Mouse (Mus musculus) CH12.LX (cell line): ENCODE results near the gene Srprb. TPM values are rescaled to one million over a fixed set of nuclear protein-coding genes. Genes with fewer than 3 reads are reported as not detected.
A peak's percentile ranks its signal among the peaks of the same experiment; 100 is the strongest.

Experiments used
- DNase-seq: peaks from one replicate; pipeline ENCODE4 v3.0.0-alpha.2; 2013; ENCODE audit errors: extremely low read depth
- H3K27ac ChIP-seq: 2 replicates; pipeline ENCODE4 v1.5.1; 2012; ENCODE audit warnings: low read depth, mild to moderate bottlenecking, control low read depth, moderate library complexity; ENCODE audit not compliant: insufficient read depth
- H3K27me3 ChIP-seq: replicated peaks from 2 replicates; pipeline ENCODE3; 2012; ENCODE audit warnings: inconsistent platforms
- H3K36me3 ChIP-seq, 2 experiments: replicated peaks in 1 of 2; 2 replicates each; pipeline versions ENCODE3 to v1.6.1; 2012; ENCODE audit warnings: inconsistent platforms in 1 of 2, low read length in 1 of 2, mild to moderate bottlenecking in 1 of 2, mixed read lengths in 1 of 2, moderate library complexity in 1 of 2; ENCODE audit not compliant: control insufficient read depth in 1 of 2, insufficient read depth in 1 of 2
- H3K4me1 ChIP-seq, 2 experiments: 2 replicates each; pipeline ENCODE4 v1.6.1; 2012; ENCODE audit warnings: inconsistent platforms in 1 of 2, moderate library complexity in 1 of 2; ENCODE audit not compliant: insufficient read depth in 2 of 2, control insufficient read depth in 1 of 2
- H3K4me2 ChIP-seq: 2 replicates; pipeline ENCODE4 v1.6.1; 2012; ENCODE audit warnings: low read depth, mild to moderate bottlenecking, control low read depth; ENCODE audit not compliant: poor library complexity, insufficient read depth, severe bottlenecking
- H3K4me3 ChIP-seq, 3 experiments: fragments of 150-350 bp in 1 of 3; sonication (generic) in 1 of 3; replicated peaks in 1 of 3; 2 replicates each; pipeline versions ENCODE3 to v1.5.1; 2011 to 2012; ENCODE audit warnings: low read depth in 2 of 3, low read length in 2 of 3, mild to moderate bottlenecking in 2 of 3, moderate library complexity in 2 of 3, control low read depth in 1 of 3, improper control_type of control experiment in 1 of 3, inconsistent platforms in 1 of 3, mixed read lengths in 1 of 3; ENCODE audit not compliant: poor library complexity in 1 of 3
- H3K79me2 ChIP-seq: replicated peaks from 2 replicates; pipeline ENCODE4 v1.6.1; 2012; ENCODE audit warnings: mild to moderate bottlenecking, moderate library complexity; ENCODE audit not compliant: control insufficient read depth, poor library complexity, insufficient read depth, severe bottlenecking; ENCODE audit errors: extremely low read depth
- H3K9ac ChIP-seq: 2 replicates; pipeline ENCODE4 v1.6.1; 2012; ENCODE audit warnings: low read depth, mild to moderate bottlenecking, control low read depth, moderate library complexity; ENCODE audit not compliant: insufficient read depth
- H3K9me3 ChIP-seq: replicated peaks from 2 replicates; pipeline ENCODE3; 2012; ENCODE audit warnings: low read length, inconsistent platforms, mixed read lengths
- BHLHE40 ChIP-seq: IDR thresholded peaks from 2 replicates; pipeline ENCODE4 v1.6.1; 2011; ENCODE audit warnings: mild to moderate bottlenecking, low read depth, low read length, improper control_type of control experiment
- CTCF ChIP-seq, 2 experiments: IDR thresholded peaks in 1 of 2; conservative IDR thresholded peaks in 1 of 2; 2 replicates each; pipeline ENCODE4 v1.5.1; 2011 to 2012; ENCODE audit warnings: low read depth in 2 of 2, low read length in 2 of 2, improper control_type of control experiment in 1 of 2, inconsistent platforms in 1 of 2, mild to moderate bottlenecking in 1 of 2, moderate library complexity in 1 of 2
- E2F4 ChIP-seq: IDR thresholded peaks from 2 replicates; pipeline ENCODE4 v1.6.1; 2011; ENCODE audit warnings: low read depth, low read length, improper control_type of control experiment; ENCODE audit not compliant: insufficient replicate concordance
- ELF1 ChIP-seq: IDR thresholded peaks from 2 replicates; pipeline ENCODE4 v1.6.1; 2014; ENCODE audit warnings: low read depth, mild to moderate bottlenecking, inconsistent platforms, low read length, improper control_type of control experiment
- JUND ChIP-seq: conservative IDR thresholded peaks from 2 replicates; pipeline ENCODE4 v1.6.1; 2011; ENCODE audit warnings: low read depth, low read length, improper control_type of control experiment
- MAFK ChIP-seq: IDR thresholded peaks from 2 replicates; pipeline ENCODE4 v1.6.1; 2011; ENCODE audit warnings: low read length, improper control_type of control experiment; ENCODE audit not compliant: insufficient replicate concordance
- MAX ChIP-seq: IDR thresholded peaks from 2 replicates; pipeline ENCODE4 v1.6.1; 2011; ENCODE audit warnings: low read length, improper control_type of control experiment
- MAZ ChIP-seq: IDR thresholded peaks from 2 replicates; pipeline ENCODE4 v1.6.1; 2012; ENCODE audit warnings: low read depth, mild to moderate bottlenecking, inconsistent platforms, low read length, improper control_type of control experiment, moderate library complexity
- MXI1 ChIP-seq: IDR thresholded peaks from 2 replicates; pipeline ENCODE4 v1.6.1; 2011; ENCODE audit warnings: mild to moderate bottlenecking, low read depth, low read length, improper control_type of control experiment
- NELFE ChIP-seq: IDR thresholded peaks from 2 replicates; pipeline ENCODE4 v1.6.1; 2011; ENCODE audit warnings: low read depth, low read length, improper control_type of control experiment
- PAX5 ChIP-seq: IDR thresholded peaks from 2 replicates; pipeline ENCODE4 v1.6.1; 2012; ENCODE audit warnings: low read length, inconsistent platforms, mixed read lengths
- POLR2A ChIP-seq: IDR thresholded peaks from 2 replicates; pipeline ENCODE4 v1.6.1; 2011; ENCODE audit warnings: low read depth, mild to moderate bottlenecking, improper control_type of control experiment, low read length
- RAD21 ChIP-seq: IDR thresholded peaks from 2 replicates; pipeline ENCODE4 v1.6.1; 2011; ENCODE audit warnings: low read depth, mild to moderate bottlenecking, low read length, improper control_type of control experiment, moderate library complexity
- SIN3A ChIP-seq: IDR thresholded peaks from 2 replicates; pipeline ENCODE4 v1.6.1; 2012; ENCODE audit warnings: low read length, improper control_type of control experiment, inconsistent platforms
- SMC3 ChIP-seq: IDR thresholded peaks from 2 replicates; pipeline ENCODE4 v1.6.1; 2011; ENCODE audit warnings: low read depth, low read length, improper control_type of control experiment
- UBTF ChIP-seq: IDR thresholded peaks from 2 replicates; pipeline ENCODE4 v1.6.1; 2012; ENCODE audit warnings: low read depth, mild to moderate bottlenecking, inconsistent platforms, low read length, improper control_type of control experiment, moderate library complexity
- ZKSCAN1 ChIP-seq: IDR thresholded peaks from 2 replicates; pipeline ENCODE4 v1.6.1; 2012; ENCODE audit warnings: low read depth, inconsistent platforms, low read length, improper control_type of control experiment, borderline replicate concordance
- dilution Hi-C: fragments of 300-500 bp; cut with MboI; formaldehyde crosslinking; loops from 2 replicates; pipeline ENCODE4 v1.14.3; 2020; ENCODE audit warnings: low sequenced_read_pairs; ENCODE audit not compliant: extremely low pct_unique_long_range_greater_than_20kb, extremely low pct_ligation_motif_present
- in situ Hi-C: fragments of 300-500 bp; cut with MboI; formaldehyde crosslinking; loops from 3 replicates; pipeline ENCODE4 v1.14.3; 2019; ENCODE audit warnings: low sequenced_read_pairs, low pct_ligation_motif_present, low pct_unique_long_range_greater_than_20kb, mixed read lengths
- polyA plus RNA-seq: library from polyadenylated mRNA; unstranded; fragments of >175 nt; gene quantifications from 2 replicates; pipeline ENCODE4 v1.2.1, GENCODE M21; 2012; ENCODE audit warnings: low read depth; ENCODE audit not compliant: insufficient read length
- total RNA-seq, 2 experiments: library from RNA; depleted of rRNA; stranded (reverse); fragments of 300-350 nt in 1 of 2; fragments of >200 nt in 1 of 2; gene quantifications; 2 replicates each; pipeline ENCODE4 v1.2.3; 2012 to 2014

Gene Srprb
- total and polyA plus RNA-seq, 3 experiments, result 39.5 to 67.2 (median 59.7) TPM

DNA sequence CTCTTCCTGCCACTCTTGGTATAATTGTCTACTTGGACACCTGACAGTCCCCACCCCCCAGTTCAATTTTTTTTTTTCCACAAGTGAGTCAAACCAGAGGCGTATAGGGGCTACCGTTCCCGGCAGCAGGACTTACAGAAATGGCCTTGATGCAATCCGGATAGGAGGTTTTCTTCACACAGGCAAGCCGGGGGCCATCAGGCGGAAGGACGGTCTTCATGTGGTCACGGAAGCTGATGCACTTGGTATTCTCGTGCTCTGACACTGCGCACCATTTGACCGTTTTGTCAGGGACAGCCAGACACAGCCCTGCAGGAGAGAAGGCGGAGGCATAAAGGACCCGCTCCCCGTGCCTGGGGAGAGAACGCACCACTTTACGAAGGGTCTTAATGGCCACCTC is 25.8 kb upstream of the Srprb start:
- no peaks in the 10 kb centered on the region for H3K36me3 ChIP-seq
- TF ChIP-seq UBTF (no peak), BHLHE40 (no peak), POLR2A (no peak), PAX5 (no peak)
- no peak overlapping the region for H3K4me2 ChIP-seq
- no peak for DNase-seq
- H3K4me1 ChIP-seq, result no peaks in the 10 kb centered on the region
- peaks cover 33% of the 10 kb centered on the region for H3K27me3 ChIP-seq
- no peak overlapping the region for H3K4me3 ChIP-seq
- in situ Hi-C loops, result no loop called here
- H3K9me3 ChIP-seq, result no peaks in the 10 kb centered on the region
- no peak overlapping the region for H3K9ac ChIP-seq
- dilution Hi-C loops, result no loop called here
- no peaks in the 10 kb centered on the region for H3K79me2 ChIP-seq
- H3K27ac ChIP-seq, result no peak overlapping the region

DNA sequence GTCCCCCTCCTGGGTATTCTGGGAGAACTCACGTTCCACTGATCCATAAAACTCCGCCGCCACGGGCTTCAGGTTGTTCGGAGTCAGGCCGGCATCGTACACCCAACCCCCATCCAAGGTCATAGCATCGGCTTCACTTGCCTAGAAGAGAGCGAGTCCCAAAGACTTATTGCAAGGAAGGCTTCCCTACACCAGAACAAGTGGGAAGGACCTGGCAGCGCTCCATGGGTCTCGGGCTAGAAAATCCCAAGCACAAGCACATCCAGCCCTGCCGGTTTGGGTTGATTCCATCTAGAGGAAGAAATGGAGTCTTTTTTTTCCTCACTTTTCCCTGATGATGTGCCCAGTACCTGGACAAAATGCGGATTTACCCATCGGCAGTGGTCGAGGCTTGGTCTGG is 24.9 kb upstream of the Srprb start:
- H3K9ac ChIP-seq, result no peak overlapping the region
- dilution Hi-C loops, result no loop called here
- H3K4me3 ChIP-seq, result no peak overlapping the region
- no peak for TF ChIP-seq E2F4
- TF ChIP-seq, all 38 proteins: peak for 0
- Histone ChIP-seq H3K79me2 (no peaks in the 10 kb centered on the region), H3K4me1 (no peaks in the 10 kb centered on the region), H3K36me3 (no peaks in the 10 kb centered on the region), H3K9me3 (no peaks in the 10 kb centered on the region), H3K4me2 (no peak overlapping the region), H3K27ac (no peak overlapping the region), H3K27me3 (peaks cover 36% of the 10 kb centered on the region)
- in situ Hi-C loops, result no loop called here
- no peak for DNase-seq

DNA sequence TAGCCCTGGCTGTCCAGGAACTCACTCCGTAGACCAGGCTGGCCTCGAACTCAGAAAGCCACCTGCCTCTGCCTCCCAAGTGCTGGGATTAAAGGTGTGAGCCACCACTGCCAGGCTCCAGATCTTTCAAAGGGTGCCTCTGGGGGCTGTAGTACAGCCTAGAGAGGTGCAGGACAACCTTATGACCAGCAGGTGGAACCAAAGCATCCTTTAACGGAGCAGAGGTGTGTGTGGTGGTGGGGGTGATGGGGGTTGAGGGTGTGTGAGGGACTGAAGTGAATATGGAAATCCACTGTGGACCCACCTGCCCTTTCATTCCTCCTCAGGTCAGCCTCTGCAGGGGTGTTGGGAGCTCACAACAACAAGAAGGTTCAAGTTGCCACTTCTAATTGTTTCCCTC is 23.5 kb upstream of the Srprb start:
- no peak overlapping the region for H3K4me2 ChIP-seq
- no peaks in the 10 kb centered on the region for H3K9me3 ChIP-seq
- peaks cover 36% of the 10 kb centered on the region for H3K27me3 ChIP-seq
- in situ Hi-C loops (no loop called here), dilution Hi-C loops (no loop called here)
- no peaks in the 10 kb centered on the region for H3K36me3 ChIP-seq
- peak; percentile 45 for DNase-seq
- no peak overlapping the region for H3K4me3 ChIP-seq
- H3K9ac ChIP-seq, result no peak overlapping the region
- no peak overlapping the region for H3K27ac ChIP-seq
- TF ChIP-seq ELF1 (no peak), SMC3 (peak; percentile 46), MXI1 (no peak), NELFE (no peak), ZKSCAN1 (no peak), MAZ (no peak), BHLHE40 (no peak), MAFK (no peak), CTCF (conservative IDR thresholded peaks at IDR 0.05 in 1 of 2, IDR thresholded peaks at IDR 0.05 in 1 of 2; ENCODE audit: low read depth in 2 of 2, low read length in 2 of 2) (peak in 1 of 2 experiments; percentile 70; a peak in 3 of 4 replicates), MAX (no peak), RAD21 (peak; percentile 61), SIN3A (no peak), JUND (no peak)
- TF ChIP-seq, all 38 proteins: peak for 3
- H3K79me2 ChIP-seq, result no peaks in the 10 kb centered on the region
- no peaks in the 10 kb centered on the region for H3K4me1 ChIP-seq
